Mouse (Mus musculus) heart, embryonic 12.5 days (tissue): ENCODE results near the gene Spc24. TPM values are rescaled to one million over a fixed set of nuclear protein-coding genes. Genes with fewer than 3 reads are reported as not detected.
A peak's percentile ranks its signal among the peaks of the same experiment; 100 is the strongest.

ENCODE experiments used
- ATAC-seq: fragments of 200-750 bp; cut with Nextera tagmentation; 2 replicates; pipeline ENCODE4 v1.8.0; 2017; ENCODE audit warnings: moderate TSS enrichment, moderate library complexity; ENCODE audit not compliant: insufficient number of reproducible peaks, low FRiP score
- H3K27ac ChIP-seq: fragments of 300-500 bp; sonication (generic); 2 replicates; pipeline ENCODE4 v1.5.1; 2016; ENCODE audit warnings: mild to moderate bottlenecking, moderate library complexity; ENCODE audit not compliant: poor library complexity, severe bottlenecking
- H3K27me3 ChIP-seq: fragments of 300-500 bp; sonication (generic); replicated peaks from 2 replicates; pipeline ENCODE4 v1.6.1; 2016; ENCODE audit warnings: mild to moderate bottlenecking, moderate library complexity
- H3K36me3 ChIP-seq: fragments of 300-500 bp; sonication (generic); 2 replicates; pipeline ENCODE4 v1.6.1; 2016; ENCODE audit warnings: mild to moderate bottlenecking, moderate library complexity
- H3K4me1 ChIP-seq: fragments of 300-500 bp; sonication (generic); replicated peaks from 2 replicates; pipeline ENCODE4 v1.6.1; 2016; ENCODE audit warnings: mild to moderate bottlenecking
- H3K4me2 ChIP-seq: fragments of 300-500 bp; sonication (generic); 2 replicates; pipeline ENCODE4 v1.6.1; 2016; ENCODE audit warnings: mild to moderate bottlenecking, moderate library complexity
- H3K4me3 ChIP-seq: fragments of 300-500 bp; sonication (generic); 2 replicates; pipeline ENCODE4 v1.5.1; 2016; ENCODE audit warnings: mild to moderate bottlenecking
- H3K9ac ChIP-seq: fragments of 300-500 bp; sonication (generic); 2 replicates; pipeline ENCODE4 v1.6.1; 2016; ENCODE audit warnings: mild to moderate bottlenecking, moderate library complexity
- H3K9me3 ChIP-seq: fragments of 300-500 bp; sonication (generic); replicated peaks from 2 replicates; pipeline ENCODE4 v1.6.1; 2016; ENCODE audit warnings: mild to moderate bottlenecking, moderate library complexity
- WGBS: fragments of 180-500 bp; shearing (Covaris S2); methylation state at CpG from one replicate; pipeline ENCODE4 v1.1.7; 2016; 5-methylcytosine and 5-hydroxymethylcytosine counted together
- polyA plus RNA-seq: library from polyadenylated mRNA; unstranded; fragments of >200 nt; fragmentation: Nextera tagmentation; extraction: Ambion mirVana; gene quantifications from 2 replicates; pipeline ENCODE4 v1.2.1, GENCODE M21; 2016

Spc24 gene
- 84.5 and 86.8 TPM in 2 replicates for polyA plus RNA-seq

DNA sequence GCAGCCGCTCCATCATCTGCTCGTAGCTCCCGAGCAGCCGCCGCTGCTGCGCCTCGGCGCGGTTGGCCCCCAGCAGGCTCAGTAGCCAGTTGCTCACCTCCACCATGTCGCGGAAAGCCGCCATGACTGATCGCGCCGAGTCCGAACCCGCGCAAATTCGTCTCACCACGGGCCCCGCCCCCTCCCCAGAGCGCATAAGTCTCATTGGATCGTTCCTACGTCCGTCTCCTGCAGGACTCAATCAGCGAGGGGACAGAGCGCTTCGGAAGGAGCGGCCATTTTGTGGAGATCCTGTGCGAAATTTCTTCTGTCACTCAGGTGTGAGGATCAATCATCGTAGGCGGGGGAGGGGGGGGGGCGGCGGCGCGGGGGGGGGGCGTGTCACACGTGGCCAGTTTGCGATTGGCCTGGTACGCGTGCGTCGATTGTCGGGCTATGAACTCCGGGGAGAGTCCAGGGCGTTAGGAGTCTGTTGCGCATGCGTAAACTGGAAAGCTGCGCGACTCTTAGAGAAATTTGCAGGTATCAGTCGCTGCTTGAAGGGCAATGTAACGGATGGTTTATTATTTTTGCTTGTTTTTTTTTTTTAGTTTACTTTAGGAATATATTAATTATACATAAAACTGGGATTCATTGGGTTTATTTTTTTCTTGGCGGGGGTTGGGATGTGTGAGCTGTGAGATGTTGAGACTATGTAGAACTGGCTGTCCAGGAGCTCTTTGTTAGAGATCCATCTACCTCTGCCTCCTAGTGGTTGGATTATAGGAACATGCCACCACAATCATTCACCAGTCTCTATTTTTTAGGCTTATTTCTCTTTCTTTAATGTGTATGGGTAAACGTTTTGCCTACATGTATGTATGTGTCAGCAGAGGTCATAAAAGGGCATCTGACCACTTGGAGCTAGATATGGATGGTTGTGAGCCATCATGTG, at the start of gene Spc24:
TSS of gene Spc24 (minus strand) at position 149 of the 934 bp plus-strand sequence.
- WGBS = under 1% methylated on average over 54 of the region's 54 CpGs
- peak; percentile 91 for ATAC-seq
- Histone ChIP-seq H3K9me3 (no peaks in the 10 kb centered on the region), H3K4me1 (peaks cover 37% of the 10 kb centered on the region), H3K36me3 (peaks cover 22% of the 10 kb centered on the region), H3K4me2 (peak within 1 kb of the TSS; percentile 77), H3K9ac (peak within 1 kb of the TSS; percentile 78), H3K27ac (peak within 1 kb of the TSS; percentile 49), H3K27me3 (no peaks in the 10 kb centered on the region), H3K4me3 (peak within 1 kb of the TSS; percentile 89)

DNA sequence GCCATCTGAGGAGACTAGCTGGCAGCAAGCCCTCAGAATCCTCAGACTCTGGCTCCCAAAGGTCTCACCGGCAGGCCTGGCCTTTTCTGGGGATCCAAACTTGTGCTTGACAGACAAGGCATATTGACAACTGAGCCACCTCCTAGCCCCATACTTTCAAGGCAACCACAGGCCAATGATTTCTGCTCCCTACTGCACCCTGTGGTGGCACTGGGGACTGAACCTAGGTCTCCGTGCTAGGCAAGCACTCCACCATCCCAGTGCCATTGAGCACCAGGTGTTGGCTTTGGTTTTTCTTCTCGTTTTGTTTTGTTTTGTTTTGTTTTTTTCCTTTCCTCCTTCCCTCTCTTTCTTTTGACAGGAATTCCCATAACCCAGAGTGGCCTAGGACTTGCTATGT, 48.5 kb upstream of the Spc24 start:
- Histone ChIP-seq H3K27ac (no peak overlapping the region), H3K9me3 (no peaks in the 10 kb centered on the region), H3K9ac (no peak overlapping the region), H3K4me3 (no peak overlapping the region), H3K36me3 (peaks cover 54% of the 10 kb centered on the region), H3K4me1 (peaks cover 8% of the 10 kb centered on the region), H3K4me2 (no peak overlapping the region), H3K27me3 (no peaks in the 10 kb centered on the region)
- WGBS = 49% methylated on average over 3 of the region's 3 CpGs
- no peak for ATAC-seq

DNA sequence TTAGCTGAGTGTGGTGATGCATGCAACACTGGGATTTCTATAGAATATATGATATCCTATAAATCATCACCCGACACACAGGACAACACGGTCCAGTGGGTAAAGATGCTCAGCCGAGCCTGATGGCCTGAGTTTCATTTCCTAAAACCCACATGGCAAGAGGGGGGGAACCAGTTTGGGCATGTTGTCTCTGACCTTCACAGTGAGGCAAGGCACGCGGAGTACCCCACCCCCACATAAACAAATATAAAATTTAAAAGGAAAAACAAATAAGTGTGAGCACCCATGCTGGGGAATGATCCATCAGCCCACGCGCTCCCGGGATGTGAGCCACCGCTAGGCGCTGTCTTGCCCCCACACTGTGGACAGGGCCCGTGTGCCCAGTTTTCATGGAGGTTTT, 46.9 kb upstream of the Spc24 start:
- Histone ChIP-seq H3K4me3 (no peak overlapping the region), H3K4me1 (peaks cover 8% of the 10 kb centered on the region), H3K27me3 (no peaks in the 10 kb centered on the region), H3K36me3 (peaks cover 50% of the 10 kb centered on the region), H3K4me2 (no peak overlapping the region), H3K9ac (no peak overlapping the region), H3K27ac (no peak overlapping the region), H3K9me3 (no peaks in the 10 kb centered on the region)
- 85% methylated on average over 11 of the region's 11 CpGs for WGBS
- no peak for ATAC-seq

DNA sequence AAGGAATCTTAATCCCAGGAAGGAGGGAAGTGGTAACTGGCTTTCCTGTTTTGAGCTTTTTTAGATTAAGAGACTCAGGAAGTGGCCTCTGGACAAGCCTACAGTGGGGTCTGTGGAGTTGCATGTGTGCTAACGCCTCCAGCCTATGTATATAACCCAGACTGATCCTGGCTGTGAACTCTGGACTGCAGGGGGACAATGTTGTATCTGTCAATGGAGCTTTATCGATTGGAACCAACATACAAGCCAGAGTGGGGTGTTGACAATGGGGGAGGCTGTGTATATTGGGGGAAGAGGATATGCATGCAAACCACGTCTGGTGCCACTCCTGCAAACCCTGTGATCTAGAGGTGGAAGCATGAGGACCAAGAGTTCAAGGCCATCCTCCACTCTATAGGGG, 46.3 kb upstream of the Spc24 start:
- H3K9me3 ChIP-seq = no peaks in the 10 kb centered on the region
- no peaks in the 10 kb centered on the region for H3K27me3 ChIP-seq
- H3K4me1 ChIP-seq = peaks cover 8% of the 10 kb centered on the region
- no peak overlapping the region for H3K27ac ChIP-seq
- peaks cover 50% of the 10 kb centered on the region for H3K36me3 ChIP-seq
- H3K4me3 ChIP-seq = no peak overlapping the region
- no peak overlapping the region for H3K9ac ChIP-seq
- 48% methylated on average over 3 of the region's 3 CpGs for WGBS
- no peak for ATAC-seq
- no peak overlapping the region for H3K4me2 ChIP-seq

DNA sequence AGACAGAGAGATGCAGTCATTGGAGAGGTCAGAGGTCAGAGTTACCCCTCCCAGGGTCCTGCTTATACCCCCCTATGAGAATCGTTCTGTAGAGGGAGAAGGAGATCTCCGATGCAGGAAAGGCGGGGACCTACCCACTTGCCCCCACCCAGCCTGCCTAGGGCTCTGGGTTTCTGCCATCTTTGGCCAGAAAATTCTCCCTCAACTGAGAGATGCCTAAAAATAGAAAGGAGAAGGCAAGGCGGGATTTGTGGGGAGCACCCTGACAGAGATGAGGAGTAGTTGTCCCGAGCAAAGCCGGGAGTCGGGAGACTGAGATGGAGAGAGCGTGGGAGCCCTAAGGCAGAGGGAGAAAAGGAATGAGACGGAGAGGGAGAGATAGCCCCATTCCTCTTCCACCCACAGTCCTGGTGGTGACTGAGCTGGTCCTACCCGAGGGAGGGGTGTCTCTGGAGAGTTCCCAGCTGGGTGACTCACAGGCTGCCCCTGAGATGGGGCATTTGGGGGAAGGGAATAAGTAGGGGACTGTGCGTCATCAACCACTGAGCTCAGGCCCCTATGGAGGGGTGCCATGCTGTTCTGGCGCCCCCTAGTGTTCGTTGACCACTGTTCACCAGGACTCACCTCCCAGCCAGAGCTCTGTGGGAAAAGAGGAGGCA, 44.0 kb upstream of the Spc24 start:
- H3K27me3 ChIP-seq = no peaks in the 10 kb centered on the region
- peak overlapping the region; percentile 28 for H3K4me3 ChIP-seq
- peak overlapping the region; percentile 18; the same call in 1 of the 2 replicates for H3K9ac ChIP-seq
- peak overlapping the region; percentile 67 for H3K27ac ChIP-seq
- H3K4me2 ChIP-seq = peak overlapping the region; percentile 59
- H3K36me3 ChIP-seq = peaks cover 39% of the 10 kb centered on the region
- ATAC-seq = peak; percentile 78
- WGBS = 28% methylated on average over 13 of the region's 13 CpGs
- H3K4me1 ChIP-seq = peaks cover 8% of the 10 kb centered on the region
- H3K9me3 ChIP-seq = no peaks in the 10 kb centered on the region

DNA sequence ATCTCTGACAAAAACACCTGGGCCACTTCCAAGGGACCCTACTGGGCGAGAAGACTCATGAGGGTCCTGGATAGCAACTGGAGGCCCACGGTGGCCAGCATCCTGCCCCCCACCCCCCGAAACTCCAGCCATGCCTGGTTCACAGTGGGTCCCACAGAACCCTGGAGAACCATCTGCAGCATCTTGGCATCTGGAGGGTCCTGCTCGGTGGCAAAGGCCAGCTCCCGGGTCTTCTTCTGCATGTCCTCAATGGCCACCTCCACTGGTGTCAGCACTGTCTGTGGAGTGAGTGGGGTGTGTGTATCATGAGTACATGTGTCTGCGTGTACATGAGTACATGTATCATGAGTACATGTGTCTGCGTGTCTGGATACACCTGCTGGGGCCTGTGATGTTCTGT, 41.5 kb upstream of the Spc24 start:
- peaks cover 27% of the 10 kb centered on the region for H3K36me3 ChIP-seq
- ATAC-seq = no peak
- no peaks in the 10 kb centered on the region for H3K27me3 ChIP-seq
- no peak overlapping the region for H3K4me3 ChIP-seq
- peaks cover 22% of the 10 kb centered on the region for H3K4me1 ChIP-seq
- no peak overlapping the region for H3K27ac ChIP-seq
- 86% methylated on average over 7 of the region's 7 CpGs for WGBS
- H3K4me2 ChIP-seq = no peak overlapping the region
- no peak overlapping the region for H3K9ac ChIP-seq
- H3K9me3 ChIP-seq = no peaks in the 10 kb centered on the region

DNA sequence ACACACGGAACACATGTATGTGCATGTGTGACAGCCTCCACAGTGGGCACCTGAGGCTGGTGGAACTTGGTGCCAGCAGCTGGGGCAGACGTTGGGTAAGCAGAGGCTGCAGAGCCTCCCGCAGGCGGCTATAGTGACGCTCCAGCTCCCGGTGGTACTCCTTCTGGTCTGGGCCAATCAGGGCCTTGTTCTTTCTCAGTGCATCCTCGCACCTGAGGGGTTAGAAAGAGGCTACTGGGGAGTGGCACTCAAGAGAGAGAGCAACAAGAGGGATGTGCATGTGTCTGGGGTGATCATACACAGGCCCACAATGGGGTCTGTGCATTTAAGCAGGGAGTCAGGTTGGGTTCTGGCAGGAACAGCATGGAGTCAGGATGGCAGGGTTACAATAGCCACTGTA, 41.0 kb upstream of the Spc24 start:
- peaks cover 27% of the 10 kb centered on the region for H3K4me1 ChIP-seq
- H3K27me3 ChIP-seq = no peaks in the 10 kb centered on the region
- H3K27ac ChIP-seq = no peak overlapping the region
- no peak overlapping the region for H3K4me2 ChIP-seq
- no peaks in the 10 kb centered on the region for H3K9me3 ChIP-seq
- peaks cover 27% of the 10 kb centered on the region for H3K36me3 ChIP-seq
- H3K4me3 ChIP-seq = no peak overlapping the region
- ATAC-seq = no peak
- no peak overlapping the region for H3K9ac ChIP-seq
- WGBS = 73% methylated on average over 7 of the region's 7 CpGs

DNA sequence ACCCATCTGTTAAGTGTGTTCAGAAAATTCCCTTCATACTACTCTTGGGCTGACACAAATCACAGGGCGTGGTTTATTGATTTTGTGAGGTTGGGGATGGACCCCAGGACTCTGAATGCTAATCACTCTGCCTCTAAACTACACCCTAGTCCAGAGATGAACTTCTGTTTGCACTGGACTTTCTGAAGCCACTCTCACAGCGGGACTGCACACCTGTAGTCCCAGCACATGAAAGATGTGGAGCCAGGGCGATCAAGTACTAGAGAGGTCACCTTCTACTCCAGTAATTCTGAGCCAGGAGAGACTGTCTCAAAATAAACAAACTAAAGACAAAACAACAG, 38.9 kb upstream of the Spc24 start:
- Histone ChIP-seq H3K36me3 (peaks cover 46% of the 10 kb centered on the region), H3K4me3 (peak overlapping the region; percentile 80), H3K9me3 (no peaks in the 10 kb centered on the region), H3K9ac (no peak overlapping the region), H3K4me2 (peak overlapping the region; percentile 69), H3K27me3 (no peaks in the 10 kb centered on the region), H3K27ac (peak overlapping the region; percentile 92), H3K4me1 (peaks cover 38% of the 10 kb centered on the region)
- no peak for ATAC-seq
- WGBS = 55% methylated on average over 3 of the region's 3 CpGs

DNA sequence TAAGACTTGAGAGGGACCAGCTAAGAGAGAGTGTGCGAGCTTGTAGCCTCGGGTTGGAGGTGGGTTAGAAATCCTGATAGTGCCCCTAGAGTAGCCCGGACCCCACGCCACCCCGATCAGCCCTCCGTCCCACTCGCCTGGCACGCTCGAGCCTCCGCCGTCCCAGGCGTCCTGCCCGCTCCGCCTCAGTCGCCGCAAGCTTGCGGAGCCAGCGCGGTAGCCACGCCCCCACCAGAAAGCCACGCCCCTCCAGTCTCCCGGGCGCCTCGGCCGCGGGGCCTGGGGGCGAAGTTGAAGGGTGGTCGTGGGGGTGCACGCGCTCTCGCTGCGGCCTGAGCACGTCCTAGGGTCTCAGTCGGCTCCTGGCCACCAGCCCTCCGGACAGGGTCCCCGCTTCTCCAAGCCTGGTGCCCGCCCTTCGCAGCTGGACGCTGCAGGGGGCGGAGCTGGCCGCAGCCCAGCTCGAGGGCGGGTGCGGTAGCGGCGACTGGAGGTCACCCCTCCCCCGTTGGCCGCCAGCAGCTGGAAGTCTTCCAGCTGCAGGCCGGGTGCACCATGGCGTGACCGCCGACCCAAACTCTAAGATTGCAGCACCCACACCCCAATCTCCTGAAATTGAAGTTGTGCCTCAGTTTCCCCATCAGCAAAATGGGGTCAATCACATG, 38.4 kb upstream of the Spc24 start, which contains the start of gene Kank2:
TSS of gene Kank2 (minus strand) at position 400 of the 665 bp plus-strand sequence.
- Histone ChIP-seq H3K27me3 (no peaks in the 10 kb centered on the region), H3K27ac (peak within 1 kb of the TSS; percentile 92), H3K4me1 (peaks cover 39% of the 10 kb centered on the region), H3K9ac (peak within 1 kb of the TSS; percentile 91), H3K4me3 (peak within 1 kb of the TSS; percentile 80), H3K36me3 (peaks cover 51% of the 10 kb centered on the region), H3K9me3 (no peaks in the 10 kb centered on the region), H3K4me2 (peak within 1 kb of the TSS; percentile 69)
- WGBS = under 1% methylated on average over 52 of the region's 52 CpGs
- peak; percentile 86 for ATAC-seq

DNA sequence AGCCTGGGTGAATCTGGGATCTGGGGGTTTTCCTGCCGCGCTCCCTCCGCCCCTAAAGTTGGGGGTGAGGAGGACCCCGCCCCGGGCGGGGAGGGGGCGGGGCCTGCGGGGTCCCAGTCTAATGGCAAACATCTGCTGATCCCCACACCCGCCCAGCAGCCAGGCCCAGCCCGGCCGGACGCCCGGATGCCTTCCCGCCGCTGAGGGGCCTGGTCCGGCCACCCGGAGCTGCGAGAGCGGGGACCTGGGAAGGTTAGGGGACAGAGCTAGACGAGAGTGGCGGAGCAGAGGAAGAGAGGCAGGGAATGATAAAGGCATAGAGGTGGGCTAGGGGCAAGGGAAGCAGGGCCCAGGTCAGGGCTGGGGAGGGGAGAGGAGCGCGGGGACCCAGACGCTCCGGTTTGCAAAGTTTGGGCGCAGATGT, 37.8 kb upstream of the Spc24 start:
- Histone ChIP-seq H3K36me3 (peaks cover 55% of the 10 kb centered on the region), H3K9ac (peak overlapping the region; percentile 91), H3K9me3 (no peaks in the 10 kb centered on the region), H3K4me3 (peak overlapping the region; percentile 80), H3K4me2 (peak overlapping the region; percentile 69), H3K4me1 (peaks cover 42% of the 10 kb centered on the region), H3K27me3 (no peaks in the 10 kb centered on the region), H3K27ac (peak overlapping the region; percentile 92)
- peak; percentile 61 for ATAC-seq
- WGBS = 2% methylated on average over 26 of the region's 26 CpGs

DNA sequence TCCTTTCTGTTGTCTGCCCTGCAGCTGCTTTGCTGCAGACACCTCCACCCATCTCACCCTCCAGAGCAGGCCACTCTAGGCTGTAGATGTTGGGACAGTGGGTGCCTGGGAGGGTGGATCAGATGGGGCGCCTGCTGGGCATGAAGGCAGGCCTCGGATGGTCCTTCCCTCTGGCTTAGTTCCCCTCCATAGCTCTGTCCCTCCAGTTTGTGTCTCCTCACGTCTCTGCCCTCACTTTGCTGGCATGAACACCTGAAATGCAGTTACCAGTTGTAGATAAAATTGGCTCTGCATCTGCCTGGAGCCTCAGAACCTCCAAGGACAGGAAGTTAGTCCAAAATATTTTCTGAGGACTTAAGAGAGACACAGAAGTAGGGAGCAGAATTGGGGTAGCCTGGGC, 36.8 kb upstream of the Spc24 start:
- Histone ChIP-seq H3K36me3 (peaks cover 52% of the 10 kb centered on the region), H3K4me1 (peaks cover 52% of the 10 kb centered on the region)

More for the DNA sequence above, 36.8 kb upstream of the Spc24 start:
- H3K27me3 ChIP-seq = no peaks in the 10 kb centered on the region
- H3K4me2 ChIP-seq = peak overlapping the region; percentile 69
- no peak for ATAC-seq
- peak overlapping the region; percentile 66; the same call in 1 of the 2 replicates for H3K9ac ChIP-seq
- WGBS = 66% methylated on average over 3 of the region's 3 CpGs
- H3K9me3 ChIP-seq = no peaks in the 10 kb centered on the region
- H3K4me3 ChIP-seq = peak overlapping the region; percentile 80
- peak overlapping the region; percentile 92 for H3K27ac ChIP-seq
